Mouse (Mus musculus): ENCODE data around the gene Gm5460. TPM values are rescaled to one million over a fixed set of nuclear protein-coding genes. Genes with fewer than 3 reads are reported as not detected.
A peak's percentile ranks its signal among the peaks of the same experiment; 100 is the strongest.

The Gm5460 gene
- polyA plus RNA-seq, 1 experiment from 2014 or later = not detected

DNA sequence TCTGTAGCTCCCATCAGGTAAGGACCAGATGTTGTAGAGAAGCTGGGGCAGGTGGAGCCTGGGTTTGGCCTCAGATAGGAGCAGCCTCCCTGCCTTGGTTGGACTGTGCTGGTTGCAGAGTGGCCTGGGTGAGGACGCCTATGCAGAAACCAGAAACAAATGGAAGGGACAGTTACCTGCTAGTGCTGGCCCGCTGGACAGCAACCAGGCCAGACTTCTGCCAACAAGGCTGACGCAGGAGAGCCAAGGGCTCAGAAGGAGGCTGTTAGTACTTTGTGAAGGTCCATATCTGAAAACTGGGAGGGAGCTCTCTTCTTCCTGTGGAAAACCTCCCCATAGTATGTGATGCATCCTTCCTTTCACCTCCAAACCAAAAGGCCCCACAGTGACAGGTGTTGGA lies 26.8 kb downstream of the Gm5460 start:
- 50% methylated on average over 3 of the region's 3 CpGs for WGBS
- no peak overlapping the region for H3K4me3 ChIP-seq (ENCODE audit: low read depth, low read length)
- no peak for ATAC-seq

DNA sequence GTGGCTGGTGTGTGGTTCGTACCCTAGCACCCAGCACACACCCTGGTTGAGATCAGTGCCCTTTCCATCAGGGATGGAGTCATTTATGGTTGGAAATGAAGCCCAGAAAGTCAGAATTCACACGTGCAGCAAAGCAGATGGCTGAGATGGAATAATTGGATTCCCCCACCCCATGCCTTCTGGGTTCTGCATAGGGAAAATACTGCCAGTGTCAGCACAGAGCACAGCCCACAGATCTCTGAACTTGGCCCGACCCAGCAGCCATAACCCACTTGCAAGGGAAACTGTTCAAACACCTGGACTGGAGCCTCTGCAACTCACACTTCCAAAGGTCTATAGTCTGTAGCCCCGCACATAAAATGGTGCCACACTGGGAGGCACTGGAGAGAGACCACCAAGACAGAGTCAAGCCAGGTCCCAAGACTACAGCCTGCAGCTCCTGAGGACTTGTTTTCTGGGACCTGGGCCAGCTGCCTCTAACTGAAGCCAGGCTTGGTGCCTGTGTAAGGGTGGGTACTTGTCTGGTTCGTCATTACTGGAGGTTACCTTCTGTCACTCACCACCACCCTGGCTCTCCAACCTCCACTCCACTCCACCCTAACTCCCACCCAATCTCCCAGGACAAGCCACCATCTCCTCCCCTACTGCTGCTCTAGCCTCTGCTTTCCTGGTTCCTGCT lies 33.7 kb downstream of the Gm5460 start:
- Histone ChIP-seq H3K27me3 (replicated peaks; ENCODE audit: control insufficient read depth, insufficient read depth, low read length) (no peaks in the 10 kb centered on the region), H3K36me3 (ENCODE audit: control insufficient read depth, insufficient read depth) (no peaks in the 10 kb centered on the region), H3K27ac (ENCODE audit: low read depth, low read length) (no peak overlapping the region), H3K4me3 (ENCODE audit: low read depth, low read length) (no peak overlapping the region), H3K9me3 (ENCODE audit: control insufficient read depth) (no peaks in the 10 kb centered on the region), H3K4me1 (replicated peaks; ENCODE audit: control insufficient read depth, insufficient read depth, low read length) (no peaks in the 10 kb centered on the region), H3K4me2 (replicated peaks; ENCODE audit: low read depth) (no peak overlapping the region), H3K9ac (ENCODE audit: low read depth, low read length) (no peak overlapping the region)
- ATAC-seq = no peak
- TF ChIP-seq CTCF (IDR thresholded peaks at IDR 0.05; ENCODE audit: low read depth) = no peak
- WGBS = 68% methylated on average over 5 of the region's 5 CpGs

More for the DNA sequence above, 26.8 kb downstream of the Gm5460 start:
- Histone ChIP-seq H3K9me3 (ENCODE audit: control insufficient read depth) (no peaks in the 10 kb centered on the region), H3K9ac (ENCODE audit: low read depth, low read length) (no peak overlapping the region), H3K27ac (ENCODE audit: low read depth, low read length) (no peak overlapping the region), H3K36me3 (ENCODE audit: control insufficient read depth, insufficient read depth) (no peaks in the 10 kb centered on the region), H3K27me3 (replicated peaks; ENCODE audit: control insufficient read depth, insufficient read depth, low read length) (no peaks in the 10 kb centered on the region), H3K4me1 (replicated peaks; ENCODE audit: control insufficient read depth, insufficient read depth, low read length) (no peaks in the 10 kb centered on the region), H3K4me2 (replicated peaks; ENCODE audit: low read depth) (no peak overlapping the region)
- TF ChIP-seq CTCF (IDR thresholded peaks at IDR 0.05; ENCODE audit: low read depth) = no peak

DNA sequence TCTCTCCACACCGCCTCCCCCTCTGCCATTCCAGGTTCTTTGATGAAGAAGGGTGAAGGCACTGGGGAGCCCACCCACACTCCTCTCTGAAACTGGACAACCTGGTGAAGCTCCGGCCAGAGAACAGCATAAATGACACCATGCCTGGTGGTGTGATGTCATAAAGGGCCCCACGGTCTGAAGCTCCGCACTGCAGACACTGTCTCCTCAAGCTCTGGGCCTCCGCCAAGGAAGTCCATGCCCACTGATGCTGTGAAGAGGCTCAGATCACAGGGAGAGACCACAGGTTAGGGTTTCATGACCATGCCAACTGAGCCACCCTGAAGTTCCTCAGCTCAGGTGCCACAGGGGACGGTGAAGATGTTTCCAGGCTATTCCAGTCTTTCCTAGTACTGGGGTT lies 36.0 kb downstream of the Gm5460 start, which contains the start of gene Antxrl:
Gene Antxrl (plus strand): TSS at position 192 of the 400 bp plus-strand sequence.
- no peak for TF ChIP-seq CTCF (IDR thresholded peaks at IDR 0.05; ENCODE audit: low read depth)
- Histone ChIP-seq H3K36me3 (ENCODE audit: control insufficient read depth, insufficient read depth) (no peaks in the 10 kb centered on the region), H3K4me3 (ENCODE audit: low read depth, low read length) (no peak within 1 kb of the TSS), H3K9me3 (ENCODE audit: control insufficient read depth) (no peaks in the 10 kb centered on the region), H3K27ac (ENCODE audit: low read depth, low read length) (no peak within 1 kb of the TSS), H3K27me3 (replicated peaks; ENCODE audit: control insufficient read depth, insufficient read depth, low read length) (no peaks in the 10 kb centered on the region), H3K4me2 (replicated peaks; ENCODE audit: low read depth) (no peak within 1 kb of the TSS), H3K4me1 (replicated peaks; ENCODE audit: control insufficient read depth, insufficient read depth, low read length) (no peaks in the 10 kb centered on the region), H3K9ac (ENCODE audit: low read depth, low read length) (no peak within 1 kb of the TSS)
- no peak for ATAC-seq
- 90% methylated on average over 6 of the region's 6 CpGs for WGBS

GRCm38 (mm10) chr14:34071665-34072064 lies 55.1 kb downstream of the Gm5460 start:
- H3K4me3 ChIP-seq (ENCODE audit: low read depth, low read length) = no peak overlapping the region
- WGBS = 65% methylated on average over 6 of the region's 6 CpGs

GRCm38 (mm10) chr14:34075346-34075745 lies 58.8 kb downstream of the Gm5460 start:
- H3K9ac ChIP-seq (ENCODE audit: low read depth, low read length) = no peak overlapping the region
- H3K27ac ChIP-seq (ENCODE audit: low read depth, low read length) = no peak overlapping the region
- no peaks in the 10 kb centered on the region for H3K4me1 ChIP-seq (replicated peaks; ENCODE audit: control insufficient read depth, insufficient read depth, low read length)
- ATAC-seq = no peak
- TF ChIP-seq CTCF (IDR thresholded peaks at IDR 0.05; ENCODE audit: low read depth) = no peak
- WGBS = 44% methylated on average over 4 of the region's 4 CpGs
- no peak overlapping the region for H3K4me3 ChIP-seq (ENCODE audit: low read depth, low read length)
- no peaks in the 10 kb centered on the region for H3K9me3 ChIP-seq (ENCODE audit: control insufficient read depth)
- H3K27me3 ChIP-seq (replicated peaks; ENCODE audit: control insufficient read depth, insufficient read depth, low read length) = no peaks in the 10 kb centered on the region
- H3K36me3 ChIP-seq (ENCODE audit: control insufficient read depth, insufficient read depth) = no peaks in the 10 kb centered on the region
- H3K4me2 ChIP-seq (replicated peaks; ENCODE audit: low read depth) = no peak overlapping the region

More at GRCm38 (mm10) chr14:34071665-34072064, 55.1 kb downstream of the Gm5460 start:
- Histone ChIP-seq H3K9ac (ENCODE audit: low read depth, low read length) (no peak overlapping the region), H3K9me3 (ENCODE audit: control insufficient read depth) (no peaks in the 10 kb centered on the region), H3K4me2 (replicated peaks; ENCODE audit: low read depth) (no peak overlapping the region), H3K27me3 (replicated peaks; ENCODE audit: control insufficient read depth, insufficient read depth, low read length) (no peaks in the 10 kb centered on the region), H3K4me1 (replicated peaks; ENCODE audit: control insufficient read depth, insufficient read depth, low read length) (no peaks in the 10 kb centered on the region), H3K36me3 (ENCODE audit: control insufficient read depth, insufficient read depth) (no peaks in the 10 kb centered on the region), H3K27ac (ENCODE audit: low read depth, low read length) (no peak overlapping the region)
- TF ChIP-seq CTCF (IDR thresholded peaks at IDR 0.05; ENCODE audit: low read depth) = 0 out of 2 replicates have a peak, but pooled peaks have one; percentile 16
- no peak for ATAC-seq

- H3K9ac ChIP-seq (ENCODE audit: low read depth, low read length) = no peak overlapping the region
- H3K27me3 ChIP-seq (replicated peaks; ENCODE audit: control insufficient read depth, insufficient read depth, low read length) = no peaks in the 10 kb centered on the region
- H3K4me2 ChIP-seq (replicated peaks; ENCODE audit: low read depth) = no peak overlapping the region
- TF ChIP-seq CTCF (IDR thresholded peaks at IDR 0.05; ENCODE audit: low read depth) = 0 out of 2 replicates have a peak, but pooled peaks have one; percentile 6
- no peak overlapping the region for H3K27ac ChIP-seq (ENCODE audit: low read depth, low read length)
- no peaks in the 10 kb centered on the region for H3K4me1 ChIP-seq (replicated peaks; ENCODE audit: control insufficient read depth, insufficient read depth, low read length)
- 74% methylated on average over 5 of the region's 5 CpGs for WGBS
- ATAC-seq = no peak
- H3K9me3 ChIP-seq (ENCODE audit: control insufficient read depth) = no peaks in the 10 kb centered on the region
- H3K4me3 ChIP-seq (ENCODE audit: low read depth, low read length) = no peak overlapping the region
- no peaks in the 10 kb centered on the region for H3K36me3 ChIP-seq (ENCODE audit: control insufficient read depth, insufficient read depth)
Measured at GRCm38 (mm10) chr14:34077222-34077621, 60.7 kb downstream of the Gm5460 start.
